Mouse (Mus musculus) gastrocnemius, postnatal 14 days (tissue): Measurements from ENCODE around the gene Wdtc1. TPM values are rescaled to one million over a fixed set of nuclear protein-coding genes. Genes with fewer than 3 reads are reported as not detected.
A peak's percentile ranks its signal among the peaks of the same experiment; 100 is the strongest.

ENCODE experiments used
- DNase-seq: peaks from one replicate; pipeline ENCODE4 v3.0.0; 2021; ENCODE audit warnings: mixed read lengths
- intact Hi-C: fragments of 180-260 bp; cut with DNase I; formaldehyde crosslinking; loops from one replicate; pipeline ENCODE4 v1.15.1; 2025; ENCODE audit warnings: low total_unique reads
- total RNA-seq, 2 experiments: library from RNA; stranded (reverse); gene quantifications; 2 replicates each; pipeline ENCODE4 v1.2.3; 2021

Wdtc1 gene
- total RNA-seq, 2 experiments from 2014 or later, result 49.4 to 54.9 TPM

DNA sequence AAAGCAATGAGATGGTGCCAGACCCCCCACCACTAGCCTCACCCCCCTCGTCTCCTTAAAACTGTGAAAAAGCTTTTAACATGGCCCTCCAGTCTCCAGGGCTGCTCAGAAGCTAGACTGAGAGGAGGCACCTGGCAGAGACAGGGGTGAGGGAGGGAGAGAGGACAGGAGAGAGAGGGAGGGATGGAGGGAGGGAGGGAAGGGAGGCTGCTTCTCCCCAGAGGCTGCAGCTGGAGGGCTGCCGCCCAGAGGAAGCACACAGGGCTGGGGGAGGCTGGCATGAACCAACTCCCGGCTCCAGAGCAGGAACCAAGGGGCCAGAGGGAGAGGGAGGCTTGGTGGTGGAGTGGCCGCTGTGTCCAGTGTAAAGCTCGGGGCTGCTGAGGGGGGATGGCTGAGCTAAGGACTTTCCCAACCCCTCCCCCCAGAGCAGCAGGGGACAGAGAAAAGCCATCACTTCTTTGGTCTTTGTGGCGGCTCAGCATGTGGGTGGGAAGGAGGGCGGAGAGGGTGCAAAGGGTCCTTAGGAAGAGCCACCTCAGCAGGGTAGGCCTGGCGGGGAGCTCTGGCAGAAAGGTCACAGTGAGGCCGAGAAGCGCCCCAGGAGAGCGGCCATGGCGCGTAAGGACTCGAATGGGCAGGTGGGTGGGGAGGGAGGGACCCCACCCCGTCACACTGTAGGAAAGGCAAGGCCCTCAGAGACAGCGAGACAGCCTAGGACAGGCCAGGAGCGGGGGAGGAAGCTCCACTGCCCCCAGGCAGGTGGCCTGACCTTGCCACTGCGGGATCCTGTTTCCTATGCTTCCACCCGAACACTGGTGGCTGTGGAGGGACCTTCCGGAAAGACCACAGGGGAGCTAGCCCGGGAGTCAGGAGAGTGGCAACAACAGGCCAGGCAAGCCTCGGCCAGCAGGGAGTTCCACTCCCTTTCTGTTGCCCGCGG lies 60.1 kb downstream of the Wdtc1 start:
- intact Hi-C loops, result loop anchor here (5.0 kb wide), 1 partner anchor 351 kb away; no protein-coding TSS in a partner anchor
- DNase-seq, result no peak

DNA sequence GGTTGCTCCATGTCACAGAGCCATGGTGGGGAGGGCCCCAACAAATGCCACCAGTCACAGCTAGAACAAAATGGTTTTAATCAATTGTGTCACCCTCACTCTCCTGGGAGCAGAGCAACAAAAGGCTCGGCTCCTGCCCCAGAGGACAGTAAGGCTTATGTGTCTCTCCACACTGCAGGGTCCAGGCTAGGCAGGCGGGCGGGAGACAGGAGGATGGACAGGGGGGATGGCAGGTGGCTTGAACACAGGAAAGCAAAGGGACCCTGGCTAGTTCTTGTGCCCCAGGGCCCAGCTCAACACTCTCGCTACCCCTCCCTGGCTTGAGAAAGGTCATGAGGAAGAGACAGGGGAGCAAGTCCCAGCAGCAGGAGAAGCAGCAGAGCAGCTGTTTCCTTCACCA lies 60.9 kb downstream of the Wdtc1 start:
- intact Hi-C loops, result loop anchor here (5.0 kb wide), 1 partner anchor 350 kb away; no protein-coding TSS in a partner anchor
- no peak for DNase-seq

DNA sequence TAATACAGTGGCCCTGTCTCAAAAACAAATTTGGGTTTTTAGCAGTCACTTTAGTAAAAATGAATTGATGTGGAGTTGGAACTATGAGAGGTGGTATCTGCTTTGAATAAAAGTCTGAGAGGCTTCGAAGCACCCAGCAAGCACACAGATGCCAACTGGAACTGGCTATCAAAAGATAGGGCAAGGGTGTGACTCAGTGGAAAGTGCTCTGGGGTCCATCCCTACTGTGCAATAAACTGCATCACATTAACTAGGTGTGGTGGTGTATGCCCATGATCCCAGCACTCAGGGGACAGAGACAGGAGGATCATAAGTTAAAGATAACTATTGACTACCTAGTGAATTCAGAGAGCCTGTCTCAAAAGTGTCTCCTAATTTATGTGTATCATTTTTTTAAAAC lies 62.0 kb downstream of the Wdtc1 start:
- DNase-seq, result no peak
- intact Hi-C loops, result loop anchor here (5.0 kb wide), 1 partner anchor 349 kb away; no protein-coding TSS in a partner anchor

DNA sequence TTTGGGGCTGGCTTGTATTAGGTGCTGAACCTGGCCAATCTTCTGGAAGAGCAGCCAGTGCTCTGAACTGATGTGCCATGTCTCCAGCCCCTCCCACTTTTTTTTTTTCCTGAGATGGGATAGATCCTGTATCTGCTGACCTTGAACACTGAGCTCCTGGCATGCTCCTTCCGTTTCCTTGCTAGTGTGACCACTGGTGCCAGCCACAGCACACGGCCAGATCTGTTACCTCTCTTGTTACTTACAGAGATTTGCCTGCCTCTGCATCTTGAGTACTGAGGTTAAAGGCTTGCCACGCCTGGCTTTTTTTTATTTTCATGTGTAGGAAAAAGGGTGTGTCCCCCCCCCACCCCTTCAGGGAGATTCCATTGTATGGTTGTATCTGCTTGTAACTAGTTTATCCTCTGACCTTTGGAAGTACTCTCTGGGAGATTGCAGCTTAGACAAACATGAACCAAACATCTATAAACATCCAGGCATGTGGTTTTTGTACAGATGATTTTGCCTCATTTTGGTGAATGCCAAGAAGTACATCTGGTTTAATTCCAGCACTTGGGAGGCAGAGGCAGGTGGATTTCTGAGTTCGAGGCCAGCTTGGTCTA lies 66.7 kb downstream of the Wdtc1 start:
- intact Hi-C loops, result no loop called here
- DNase-seq, result no peak

DNA sequence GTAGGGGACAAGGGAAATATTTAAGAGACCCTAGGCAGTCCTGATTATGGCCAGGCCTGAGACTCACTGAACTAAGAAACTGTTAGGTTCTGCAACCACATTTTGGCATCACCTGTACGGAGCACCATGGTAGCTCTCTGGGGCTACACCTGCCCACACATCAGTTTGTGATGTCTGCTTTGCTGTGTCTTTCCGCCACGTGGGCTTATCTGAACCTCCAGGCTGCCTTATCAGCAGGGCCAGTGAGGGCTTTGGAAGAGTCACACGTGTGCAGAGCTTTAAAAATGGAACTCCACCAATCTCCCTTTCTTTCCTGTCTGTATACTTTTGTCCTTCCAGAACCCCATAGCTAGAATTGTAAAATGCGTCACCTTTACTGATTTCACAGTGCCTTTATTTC lies 67.3 kb downstream of the Wdtc1 start:
- DNase-seq, result no peak
- intact Hi-C loops, result no loop called here

DNA sequence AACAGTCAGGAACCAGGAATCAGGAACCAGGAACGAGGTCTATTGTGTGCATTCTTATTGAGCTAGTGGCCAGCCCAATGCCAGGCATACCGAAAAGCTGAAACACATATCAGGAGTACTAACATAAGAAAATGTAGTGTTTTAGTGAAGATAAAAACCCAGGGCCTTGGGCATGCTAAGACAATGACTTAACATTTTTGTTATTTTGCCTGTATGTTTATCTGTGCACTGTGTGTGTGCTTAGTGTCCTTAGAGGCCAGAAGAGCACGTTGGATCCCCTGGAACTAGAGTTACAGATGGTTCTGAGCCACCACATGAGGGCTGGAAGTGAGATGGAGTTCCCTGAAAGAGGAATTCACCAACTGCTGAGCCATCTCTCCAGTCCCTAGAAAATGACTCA lies 68.0 kb downstream of the Wdtc1 start:
- intact Hi-C loops, result no loop called here
- no peak for DNase-seq

DNA sequence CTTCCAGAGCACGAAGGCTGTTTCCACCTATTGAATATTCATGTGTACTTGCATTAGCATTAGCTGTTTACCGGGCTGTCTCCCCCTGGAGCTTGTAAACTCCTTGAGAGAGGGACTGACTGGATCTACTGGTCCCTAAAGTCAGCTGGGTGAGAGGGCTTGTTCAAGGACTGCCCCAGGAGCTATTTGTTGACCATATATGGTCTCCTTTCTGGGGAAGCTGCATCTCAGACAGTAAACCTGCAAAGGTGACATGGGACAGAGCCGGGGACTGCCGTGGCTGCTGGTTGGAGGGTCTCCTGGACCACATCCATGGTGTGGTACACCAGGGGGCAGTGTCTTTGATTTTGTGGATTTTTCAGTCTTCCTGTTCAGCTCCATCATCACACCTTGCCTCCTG lies 70.6 kb downstream of the Wdtc1 start:
- no peak for DNase-seq
- intact Hi-C loops, result no loop called here

DNA sequence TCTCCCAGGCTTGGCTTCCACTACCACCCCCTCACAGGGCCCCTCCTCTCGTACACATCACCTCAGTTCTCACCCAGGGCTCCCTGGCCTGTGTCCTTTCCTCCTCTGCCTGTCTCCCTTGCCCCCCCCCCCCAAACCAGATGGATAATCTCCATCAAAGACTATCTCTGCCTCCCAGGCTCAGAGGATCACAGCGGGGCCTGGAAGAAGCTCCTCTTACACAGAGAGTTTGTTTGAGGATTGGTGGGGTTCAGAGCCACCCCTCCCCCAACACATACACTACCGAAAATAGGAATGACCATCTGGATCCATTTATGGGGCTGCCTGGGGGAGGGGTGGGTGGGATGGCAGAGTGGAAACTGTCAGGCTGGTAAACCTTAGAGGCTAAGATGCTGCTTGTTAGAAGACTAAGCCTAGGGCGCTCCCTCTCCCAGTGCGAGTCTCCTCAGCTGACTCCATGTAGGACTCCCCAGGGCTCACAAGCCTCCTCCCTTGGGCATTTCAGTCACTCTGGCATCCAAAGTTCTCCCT lies 71.3 kb downstream of the Wdtc1 start:
- DNase-seq, result no peak
- intact Hi-C loops, result no loop called here

DNA sequence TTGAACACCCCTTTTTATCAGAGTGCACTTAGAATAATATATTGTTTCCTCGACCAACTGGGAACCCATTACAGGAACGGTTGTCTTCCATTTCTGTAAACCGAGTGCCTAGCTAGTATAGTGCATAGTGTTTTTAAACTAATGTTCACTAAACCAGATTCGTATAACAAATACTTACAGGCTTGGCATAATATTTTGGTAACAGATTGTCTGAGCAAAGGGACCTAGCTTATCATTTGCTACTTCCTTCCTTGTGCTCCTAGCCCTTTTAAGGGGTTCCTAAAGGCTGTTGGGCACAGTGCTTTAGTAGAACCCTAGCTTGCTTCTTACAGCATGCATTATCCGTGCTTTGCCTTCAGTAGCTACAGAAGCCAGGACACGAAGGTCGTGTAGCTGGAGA lies 71.8 kb downstream of the Wdtc1 start:
- DNase-seq, result no peak
- intact Hi-C loops, result no loop called here

DNA sequence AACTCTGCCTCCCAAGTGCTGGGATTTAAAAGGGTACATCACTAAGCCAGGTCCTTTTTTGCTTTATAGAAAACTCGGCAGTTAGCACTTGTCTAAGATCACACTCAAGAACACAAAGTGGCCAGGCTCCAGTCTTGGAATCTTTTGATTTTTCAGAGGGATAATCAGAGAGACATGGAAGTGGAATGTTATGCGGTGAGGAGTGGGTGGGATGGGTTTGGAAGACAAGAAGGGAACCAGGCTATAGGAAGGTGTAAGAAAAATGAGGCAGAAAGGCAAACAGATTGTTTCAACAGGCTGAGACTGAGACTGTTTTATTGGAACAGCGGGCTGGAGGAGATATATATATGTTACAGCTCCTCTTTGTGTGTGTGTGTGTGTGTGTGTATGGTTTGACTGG lies 74.8 kb downstream of the Wdtc1 start:
- intact Hi-C loops, result no loop called here
- no peak for DNase-seq

DNA sequence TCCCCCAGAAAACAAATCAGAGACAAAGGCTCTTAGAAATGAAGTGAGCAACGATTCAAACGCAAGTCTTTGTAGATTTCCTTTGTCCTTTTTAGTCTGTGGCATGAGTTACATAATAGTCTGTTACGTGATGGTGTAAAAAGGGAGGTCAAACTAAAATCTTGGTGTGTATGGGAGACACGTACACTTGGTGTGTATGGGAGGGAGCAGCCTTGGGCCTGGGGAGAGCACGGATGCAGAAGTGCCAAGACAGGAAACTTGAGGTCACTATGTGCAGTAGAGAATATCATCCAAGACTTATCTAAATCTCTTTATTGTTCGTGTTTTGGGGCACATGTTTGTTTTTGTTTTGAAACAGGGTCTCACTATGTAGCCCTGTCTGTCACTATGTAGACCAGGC lies 75.2 kb downstream of the Wdtc1 start:
- no peak for DNase-seq
- intact Hi-C loops, result no loop called here

DNA sequence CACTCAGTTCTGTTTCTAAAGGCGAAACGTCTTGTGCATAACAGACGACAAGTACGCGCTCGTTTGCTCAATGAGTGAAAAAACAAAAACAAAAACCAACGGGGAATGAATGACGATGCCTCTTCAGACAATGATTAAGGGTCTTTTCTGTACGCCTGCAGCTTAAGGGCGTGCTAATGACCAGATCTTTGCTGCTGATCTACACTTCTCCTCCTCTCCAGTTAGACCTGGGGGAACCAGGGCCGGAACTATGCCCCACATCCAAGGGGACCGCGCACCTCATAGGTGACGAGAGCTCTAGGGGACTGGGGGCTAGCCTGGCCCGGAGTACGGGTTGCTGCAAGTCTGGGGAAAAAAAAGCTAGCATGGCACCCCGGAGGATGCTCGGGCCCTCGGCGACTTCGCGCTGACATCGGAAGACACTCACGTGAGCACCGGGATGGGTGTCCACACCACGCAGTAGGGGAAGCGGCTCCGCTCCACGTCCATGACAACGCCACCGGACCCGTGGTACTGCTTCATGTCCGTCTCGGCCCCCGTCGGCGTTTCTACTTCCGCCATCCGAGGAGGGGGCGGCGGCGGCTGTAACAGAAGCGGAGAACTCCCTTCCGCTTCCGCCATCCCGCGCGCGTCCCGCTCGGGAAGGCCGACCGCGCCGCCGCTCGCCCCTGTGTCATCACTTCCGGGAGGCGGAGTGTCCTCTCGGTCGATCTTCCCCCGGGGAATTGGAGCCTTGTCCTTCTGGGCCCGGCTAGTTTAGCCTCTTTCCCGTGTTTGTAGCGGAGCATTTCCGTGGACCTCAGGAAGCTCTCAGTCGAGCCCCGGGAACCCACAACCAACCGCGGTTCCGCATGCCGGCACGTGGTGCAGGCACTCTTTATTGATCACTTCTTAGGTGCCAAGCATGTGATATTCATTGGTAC lies 75.9 kb downstream of the Wdtc1 start, which contains the start of gene Tmem222:
Tmem222 (minus strand) TSS at position 689 of the 923 bp plus-strand sequence.
- peak; percentile 95 for DNase-seq
- intact Hi-C loops, result no loop called here

DNA sequence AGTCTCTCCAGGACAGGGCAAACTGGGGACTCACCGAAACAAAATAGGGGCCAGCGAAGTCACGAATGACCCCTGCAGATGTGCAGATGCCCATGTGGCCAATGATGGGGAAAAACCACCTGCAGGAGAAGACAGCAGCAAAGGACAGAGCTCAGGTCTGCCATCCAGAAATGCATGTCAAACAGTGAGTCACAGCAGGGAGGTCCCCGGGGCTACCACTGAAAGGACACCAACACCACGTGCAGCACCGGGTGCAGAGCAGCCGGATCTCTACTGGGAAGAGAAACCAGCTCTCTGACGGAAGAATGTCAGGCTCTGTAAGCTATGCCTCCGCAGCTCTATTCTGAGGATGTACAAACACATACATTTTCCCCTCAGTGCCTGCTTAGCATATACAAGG lies 82.4 kb downstream of the Wdtc1 start:
- intact Hi-C loops, result no loop called here
- no peak for DNase-seq

DNA sequence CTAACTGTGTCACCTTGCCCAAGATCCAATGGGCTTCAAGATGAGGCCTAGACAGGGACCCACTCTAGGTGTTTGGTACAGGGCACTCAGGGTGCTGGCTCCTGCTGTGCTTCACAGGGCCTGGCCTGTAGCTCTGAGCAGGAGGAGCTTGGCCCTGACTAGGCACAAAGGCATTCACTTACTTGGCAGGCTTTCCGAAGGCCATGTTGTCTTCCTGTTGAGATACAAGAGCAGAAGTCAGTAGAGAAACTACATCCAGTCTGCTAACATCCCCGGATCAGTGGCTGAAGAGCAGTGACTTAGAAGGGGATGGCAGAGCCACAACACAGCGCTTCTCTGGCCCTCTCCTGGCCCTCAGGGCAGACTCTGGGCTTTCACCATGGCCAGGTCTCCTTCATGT lies 83.7 kb downstream of the Wdtc1 start:
- intact Hi-C loops, result no loop called here
- DNase-seq, result no peak

DNA sequence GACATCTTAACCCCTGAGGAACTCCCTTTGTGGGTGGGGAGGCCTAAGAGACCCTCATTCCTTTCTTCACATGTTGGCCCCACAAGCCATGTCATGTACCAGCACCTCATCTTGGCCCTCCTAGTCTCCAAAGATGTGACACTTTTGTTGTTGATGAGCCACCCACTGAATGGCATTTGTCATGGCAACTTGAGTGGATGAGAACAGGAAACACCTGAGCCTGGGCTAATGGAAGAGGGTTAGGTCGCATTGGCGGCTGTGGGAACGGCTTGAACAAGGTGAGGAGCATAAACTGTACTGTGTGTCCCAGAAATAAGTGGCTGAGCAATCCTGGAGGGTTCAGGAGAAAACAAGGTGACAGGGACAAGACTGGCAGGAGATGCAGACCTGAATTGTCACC lies 84.3 kb downstream of the Wdtc1 start:
- DNase-seq, result no peak
- intact Hi-C loops, result no loop called here

DNA sequence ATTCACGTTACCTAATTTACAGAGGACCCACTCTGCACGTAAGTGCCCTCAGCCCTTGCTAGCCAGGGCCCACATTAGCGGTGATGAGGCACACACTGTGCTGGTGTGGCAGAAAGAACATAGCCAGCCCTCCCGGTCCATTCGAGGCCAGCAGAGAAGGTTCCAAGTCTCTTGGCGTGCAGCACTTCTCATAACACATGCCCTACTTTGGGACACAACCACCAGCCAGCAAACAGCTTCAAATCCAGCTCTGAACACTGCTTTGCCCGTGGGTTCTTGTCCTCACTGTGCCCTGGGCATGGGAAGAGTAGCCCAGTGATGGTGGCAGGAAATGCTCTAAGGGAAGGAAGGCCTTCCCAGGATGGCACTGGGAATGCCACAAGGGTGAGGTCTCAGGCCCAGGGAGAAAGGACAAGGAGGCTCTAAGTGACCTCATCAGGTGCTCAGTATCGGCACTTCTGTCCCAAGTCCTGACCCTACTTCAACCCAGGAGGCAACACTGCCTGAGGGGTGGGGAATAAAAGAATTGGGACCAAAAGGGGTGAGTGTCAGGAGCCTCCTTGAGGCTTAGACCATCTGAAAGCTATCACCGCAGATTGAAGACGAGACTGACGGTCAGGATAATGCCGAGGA lies 86.9 kb downstream of the Wdtc1 start:
- no peak for DNase-seq
- intact Hi-C loops, result no loop called here

DNA sequence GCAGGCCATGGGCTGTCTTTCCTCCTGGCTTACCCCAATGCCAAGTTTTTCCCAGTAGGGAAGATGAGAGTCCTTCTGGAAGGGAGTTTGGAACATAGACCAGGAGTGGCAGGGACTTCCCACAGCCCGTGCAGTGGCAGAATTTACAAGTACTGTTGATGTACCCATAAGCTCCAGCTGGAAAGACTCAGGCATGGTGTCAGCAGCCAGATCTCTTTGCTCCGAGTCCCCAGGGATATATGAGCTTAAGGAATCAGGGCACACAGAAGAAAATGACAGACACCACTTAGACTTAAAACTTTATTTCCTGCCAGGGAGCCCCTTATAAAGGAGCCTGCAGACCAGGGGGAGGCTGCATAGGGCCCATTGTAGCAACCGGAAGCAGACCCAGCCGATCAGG lies 87.5 kb downstream of the Wdtc1 start:
- no peak for DNase-seq
- intact Hi-C loops, result no loop called here

DNA sequence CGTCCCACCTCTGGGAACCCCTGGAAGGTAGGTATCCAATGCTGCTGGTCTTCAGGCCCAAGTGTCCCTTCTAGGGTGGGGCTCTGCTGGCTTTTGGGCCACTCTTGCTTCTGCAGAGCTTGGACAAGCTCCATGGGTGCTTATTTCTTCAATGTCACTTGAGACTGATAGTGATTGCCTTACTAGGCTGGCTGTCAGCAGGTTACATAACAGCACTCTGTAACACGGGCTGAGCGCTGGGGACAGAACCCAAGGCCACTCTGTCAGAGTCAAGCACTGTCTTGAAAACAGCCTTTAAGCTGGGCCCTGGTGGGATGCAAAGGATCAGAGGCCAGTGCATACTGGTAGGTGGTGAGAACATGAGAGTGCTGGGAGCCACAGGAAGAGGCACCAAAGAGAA lies 88.0 kb downstream of the Wdtc1 start:
- DNase-seq, result no peak
- intact Hi-C loops, result no loop called here

DNA sequence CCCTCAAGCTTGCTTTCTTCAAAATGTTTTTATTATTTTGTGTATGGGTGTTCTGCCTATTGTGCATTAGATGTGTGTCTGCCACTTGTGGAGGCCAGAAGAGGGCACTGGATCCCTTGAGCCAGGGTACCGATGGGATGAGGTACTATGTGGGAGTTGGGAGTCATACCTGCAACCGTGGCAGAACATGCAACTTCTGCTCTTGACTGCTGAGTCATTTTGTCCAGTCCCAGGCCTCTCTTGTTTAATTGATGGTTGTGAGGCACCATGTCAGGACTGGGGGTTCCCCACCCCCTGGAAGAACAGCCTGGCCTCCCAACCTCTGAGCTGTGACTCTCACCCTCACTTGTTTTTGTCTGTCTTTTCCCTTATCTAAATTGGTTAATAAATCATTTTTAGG lies 88.7 kb downstream of the Wdtc1 start:
- DNase-seq, result no peak
- intact Hi-C loops, result no loop called here
